Mouse (Mus musculus): ENCODE measurements around the gene Ado.

DNA sequence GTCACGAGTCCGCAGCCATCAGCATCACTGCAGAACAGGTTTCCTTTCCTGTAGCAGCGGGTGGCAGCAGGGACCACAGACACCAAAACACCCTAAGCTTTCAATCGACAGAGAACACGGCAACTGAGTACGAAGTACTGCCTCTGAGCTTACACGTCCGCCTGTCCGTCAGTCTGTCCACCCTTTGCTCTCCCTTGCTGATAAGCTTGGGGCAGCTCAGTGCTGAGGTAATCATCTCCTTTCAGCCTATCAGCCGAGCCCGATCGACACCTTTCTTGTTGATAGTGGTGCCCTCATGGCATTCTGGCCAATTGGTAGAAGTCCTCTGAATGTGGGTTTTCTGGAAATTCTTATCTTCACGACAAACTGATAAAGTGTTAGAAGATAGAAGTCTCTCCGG, 22.7 kb upstream of the Ado start:
- TF ChIP-seq CTCF (IDR thresholded peaks at IDR 0.05; ENCODE audit: extremely low read depth, insufficient read length, insufficient replicate concordance, low read depth, low read length) (no peak), POLR2A (IDR thresholded peaks at IDR 0.05; ENCODE audit: low read depth, low read length) (no peak)
